Mouse (Mus musculus): Measurements from ENCODE around the gene Eid1.

Eid1 gene

GRCm38 (mm10) chr2:125672957-125673631 lies at the start of gene Eid1:
Gene Eid1 (plus strand): TSS chr2:125673095.
- peak; percentile 90 for DNase-seq (ENCODE audit: low read depth)

GRCm38 (mm10) chr2:125623211-125623610 lies 49.7 kb upstream of the Eid1 start:
- DNase-seq (ENCODE audit: low read depth) = peak; percentile 14

DNA sequence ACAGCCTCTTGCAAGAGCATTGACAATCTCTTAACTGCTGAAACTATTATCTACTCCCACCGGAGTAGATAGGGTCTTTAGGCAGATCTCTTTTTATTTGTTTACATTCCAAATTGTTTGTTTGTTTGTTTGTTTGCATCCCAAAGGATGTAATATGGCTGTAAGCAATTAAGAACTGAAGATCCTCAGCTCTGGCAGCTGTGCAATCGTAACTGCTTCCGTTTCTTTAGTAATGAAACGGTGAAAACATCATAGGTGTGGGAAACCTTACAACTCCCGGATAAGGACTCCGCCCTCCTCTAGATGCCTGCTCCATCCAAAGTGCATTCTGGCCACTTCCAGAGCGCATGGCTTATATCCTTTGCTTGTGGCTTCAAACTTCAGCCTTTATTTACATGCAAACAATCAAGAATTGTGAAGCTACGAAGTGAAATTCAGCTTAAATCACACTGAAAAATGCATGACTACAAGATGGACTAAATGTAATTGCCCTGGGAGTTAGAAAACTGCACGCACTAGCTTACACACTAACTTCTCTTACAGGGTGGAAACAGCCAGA lies 48.7 kb upstream of the Eid1 start:
- peak; percentile 53 for DNase-seq (ENCODE audit: low read depth)

GRCm38 (mm10) chr2:125624837-125625351 lies 48.0 kb upstream of the Eid1 start, which contains the start of gene Cep152:
Gene Cep152 (minus strand): TSS chr2:125625113.
- peak; percentile 96 for DNase-seq (ENCODE audit: low read depth)

GRCm38 (mm10) chr2:125626536-125626935 lies 46.4 kb upstream of the Eid1 start:
- peak; percentile 5 for DNase-seq (ENCODE audit: low read depth)

- no peak for DNase-seq (ENCODE audit: low read depth)
Observed at GRCm38 (mm10) chr2:125628487-125628886, 44.4 kb upstream of the Eid1 start.

GRCm38 (mm10) chr2:125630010-125630409 lies 42.9 kb upstream of the Eid1 start:
- no peak for DNase-seq (ENCODE audit: low read depth)

DNA sequence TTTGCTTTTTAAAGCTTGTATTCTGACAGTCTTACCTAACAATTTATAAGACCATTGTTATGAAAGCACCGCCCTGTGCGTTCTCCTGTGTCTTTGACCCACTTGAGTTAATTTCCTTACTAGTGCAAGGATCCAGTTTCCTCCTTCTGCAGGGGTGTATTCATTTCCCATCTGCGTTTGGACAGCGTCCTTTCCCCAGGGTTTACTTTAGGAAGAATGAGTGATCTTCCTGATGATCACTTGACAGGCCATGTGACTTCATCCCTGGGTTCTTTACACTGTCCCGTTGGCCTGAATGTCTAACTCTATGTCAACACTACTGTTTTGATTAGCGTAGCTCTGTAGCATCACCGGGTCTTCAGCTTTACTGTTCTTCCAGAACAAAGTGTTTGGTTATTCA lies 35.6 kb upstream of the Eid1 start:
- DNase-seq (ENCODE audit: low read depth) = no peak

DNA sequence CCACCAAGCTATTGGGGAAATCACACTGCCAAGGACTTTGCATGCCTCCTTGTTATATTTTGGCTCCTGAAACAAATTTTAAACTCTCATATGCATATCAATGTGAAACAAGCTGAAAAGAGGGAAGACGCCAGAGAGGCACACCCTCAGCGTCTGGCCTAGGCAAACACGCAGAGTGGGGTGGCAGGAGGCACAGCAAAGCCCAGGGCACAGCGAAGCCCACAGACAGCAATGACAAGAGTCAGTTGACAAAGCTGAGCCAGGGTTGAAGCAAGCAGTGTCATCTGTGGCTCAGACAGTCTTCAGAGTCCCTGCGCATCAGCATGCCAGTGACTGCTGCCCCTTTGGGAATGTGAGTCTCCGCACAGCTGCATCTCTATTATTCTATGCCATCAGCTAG lies 28.0 kb upstream of the Eid1 start:
- DNase-seq (ENCODE audit: low read depth) = no peak

GRCm38 (mm10) chr2:125650038-125650437 lies 22.9 kb upstream of the Eid1 start:
- DNase-seq (ENCODE audit: low read depth) = no peak

- DNase-seq (ENCODE audit: low read depth) = no peak
Observed at GRCm38 (mm10) chr2:125650742-125651352, 22.0 kb upstream of the Eid1 start.

DNA sequence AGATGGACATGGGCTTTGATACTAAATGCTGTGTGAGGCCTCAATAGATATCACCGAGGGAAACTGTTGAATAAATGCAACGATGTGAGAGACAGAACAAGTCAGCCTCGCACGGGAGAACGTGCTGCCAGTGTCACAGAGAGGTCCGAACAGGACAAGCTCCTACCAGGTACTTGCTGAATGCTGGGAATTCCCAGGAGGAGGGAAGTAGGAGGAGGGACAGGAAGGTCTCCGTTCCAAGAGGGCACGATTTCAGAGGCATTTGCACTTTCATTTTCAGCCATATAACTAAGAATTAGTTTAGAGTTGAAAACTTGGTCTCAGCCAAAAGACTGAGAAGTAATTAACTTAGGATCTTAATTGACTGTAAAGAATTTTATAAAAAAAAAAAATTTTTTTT lies 21.3 kb upstream of the Eid1 start:
- DNase-seq (ENCODE audit: low read depth) = no peak

DNA sequence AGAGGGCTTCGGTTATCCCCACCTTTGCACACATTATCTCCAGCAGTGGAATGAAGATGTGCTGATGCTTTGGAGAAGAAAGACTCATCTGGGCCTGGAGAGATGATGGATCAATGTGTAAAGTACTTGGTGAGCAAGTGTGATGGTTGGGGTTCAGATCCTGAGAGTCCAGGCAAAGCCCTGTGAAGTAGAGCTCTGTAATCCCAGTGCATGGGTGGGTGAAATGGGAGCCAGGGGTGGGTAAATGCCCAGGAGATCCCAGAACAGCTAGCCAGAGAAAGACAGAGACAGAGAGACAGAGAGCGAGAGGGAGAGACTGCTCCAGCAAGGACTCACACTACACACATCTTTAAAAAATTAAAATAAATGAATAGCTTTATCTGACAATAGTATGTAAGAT lies 19.6 kb upstream of the Eid1 start:
- no peak for DNase-seq (ENCODE audit: low read depth)

DNA sequence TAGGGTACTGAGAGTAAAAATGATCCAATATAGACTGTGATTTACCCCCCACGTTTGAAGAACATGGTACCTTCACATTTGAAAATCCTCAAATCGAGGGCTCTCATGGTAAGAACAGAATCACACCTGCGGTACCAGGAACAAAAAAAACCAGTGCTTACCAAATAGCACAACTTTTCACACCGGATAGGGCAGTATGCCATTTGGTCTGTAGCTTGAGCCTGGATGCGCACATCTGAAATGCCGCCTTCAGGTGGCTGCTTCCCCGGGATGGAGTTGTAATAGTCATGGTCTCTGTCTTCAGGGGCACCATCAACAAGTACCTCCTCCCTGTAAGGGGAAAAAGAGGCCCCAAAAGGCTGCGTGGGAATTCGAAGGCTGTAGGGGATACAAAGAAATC lies 17.5 kb upstream of the Eid1 start:
- DNase-seq (ENCODE audit: low read depth) = no peak

GRCm38 (mm10) chr2:125659823-125660536 lies 12.9 kb upstream of the Eid1 start:
- DNase-seq (ENCODE audit: low read depth) = peak; percentile 88

DNA sequence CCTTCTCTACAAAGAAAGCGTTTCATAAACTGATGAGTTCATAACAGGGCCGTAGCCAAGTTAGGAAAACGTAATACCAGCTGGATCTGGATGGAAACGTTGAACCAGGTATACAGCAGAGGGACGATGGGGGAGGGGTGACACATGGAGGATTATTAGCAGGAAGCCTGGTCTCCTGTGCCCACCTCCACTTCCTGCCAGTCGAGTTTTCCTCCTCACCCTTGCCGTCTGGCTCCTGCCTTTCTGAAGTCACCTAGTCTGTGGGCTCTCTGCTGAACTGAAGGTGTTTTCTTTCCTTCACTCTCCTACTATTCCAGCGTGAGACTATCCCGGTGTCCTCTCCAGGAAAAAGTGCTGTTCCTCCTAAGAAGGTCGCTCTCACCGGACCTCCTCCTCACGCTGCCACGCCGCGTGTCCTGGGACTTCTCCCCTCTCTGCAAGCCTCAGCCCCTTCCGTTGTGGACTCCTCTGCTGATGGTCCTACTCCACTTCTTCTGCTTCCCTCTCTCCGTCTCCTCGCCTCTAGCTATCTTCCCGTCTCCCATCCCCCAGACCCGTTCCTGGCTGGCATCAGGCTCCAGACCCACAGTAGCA lies 12.3 kb upstream of the Eid1 start:
- no peak for DNase-seq (ENCODE audit: low read depth)

DNA sequence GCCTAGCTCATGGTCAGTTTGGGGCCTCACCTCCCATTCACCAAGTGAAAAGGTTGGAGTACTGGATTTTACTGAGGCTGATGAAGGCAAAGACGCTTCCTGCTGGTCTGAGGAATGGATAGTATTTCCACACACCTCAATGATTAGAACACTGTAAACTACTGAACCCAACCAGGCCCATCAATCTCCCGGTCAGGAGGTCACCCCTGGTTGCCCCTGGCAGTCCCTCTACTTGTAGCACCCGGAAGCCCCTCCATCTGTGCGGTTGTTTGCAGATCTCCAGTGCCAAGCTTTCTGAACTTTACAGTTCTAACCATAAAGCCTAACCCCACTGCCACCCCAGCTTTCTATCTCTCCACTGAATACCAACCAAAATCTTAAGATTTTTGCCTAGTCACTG lies 11.7 kb upstream of the Eid1 start:
- no peak for DNase-seq (ENCODE audit: low read depth)

DNA sequence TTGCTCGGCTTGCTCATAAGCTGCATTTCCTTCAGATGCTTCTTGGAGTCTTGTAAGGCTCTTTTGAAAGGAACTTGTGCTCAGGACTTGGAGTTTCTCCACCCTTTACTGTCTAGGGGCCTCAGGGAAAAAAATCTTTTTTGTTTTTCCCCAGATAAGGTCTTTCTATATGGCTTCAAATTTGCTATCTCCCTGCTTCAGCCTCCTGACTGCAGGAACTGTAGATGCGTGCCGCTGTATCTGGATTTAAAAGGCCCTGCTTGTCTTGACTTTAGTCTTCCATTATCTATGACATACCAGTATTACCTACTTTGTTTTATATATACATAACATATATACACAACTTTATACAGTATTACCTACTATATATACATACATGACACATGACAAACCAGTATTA lies 10.4 kb upstream of the Eid1 start:
- DNase-seq (ENCODE audit: low read depth) = no peak

DNA sequence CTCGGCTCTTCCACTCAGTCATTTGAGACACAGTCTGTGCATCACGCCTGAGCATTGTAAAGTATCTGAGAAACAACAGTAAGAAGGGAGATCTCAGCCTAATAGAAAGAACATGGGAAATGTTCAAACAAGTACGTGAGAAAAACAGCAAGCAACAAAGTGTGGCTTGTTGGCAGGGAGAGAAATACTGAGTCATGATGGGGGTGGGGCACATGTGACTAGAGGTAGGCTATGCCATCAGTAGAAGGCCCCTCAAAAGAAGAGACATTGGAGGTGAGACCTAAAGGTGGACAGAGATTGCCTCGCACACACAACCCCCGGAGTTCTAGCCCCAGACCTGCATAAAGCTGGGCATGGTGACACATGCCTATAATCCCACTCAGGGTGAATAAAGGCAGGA lies 7.7 kb upstream of the Eid1 start:
- DNase-seq (ENCODE audit: low read depth) = no peak

- DNase-seq (ENCODE audit: low read depth) = no peak
Observed at GRCm38 (mm10) chr2:125665909-125666308, 7.0 kb upstream of the Eid1 start.

DNA sequence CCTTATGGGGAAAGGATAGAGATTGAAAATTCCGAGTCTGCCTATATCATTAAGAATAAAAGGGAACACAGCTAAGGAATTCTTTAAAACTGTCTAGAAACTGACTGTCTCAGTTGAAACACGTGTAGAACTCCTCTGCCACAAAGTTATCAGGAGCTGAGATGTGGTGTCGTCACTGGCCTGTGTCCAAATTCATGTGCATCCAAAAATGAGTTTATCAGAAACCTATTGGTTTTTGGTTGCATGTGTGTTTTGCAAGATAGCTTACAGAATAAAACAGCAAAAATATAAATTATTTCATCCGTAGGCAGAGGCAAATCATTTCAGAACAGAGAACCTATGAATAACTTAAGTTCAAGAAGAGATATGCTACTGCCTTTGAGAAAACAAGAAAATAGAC lies 6.2 kb upstream of the Eid1 start:
- no peak for DNase-seq (ENCODE audit: low read depth)

DNA sequence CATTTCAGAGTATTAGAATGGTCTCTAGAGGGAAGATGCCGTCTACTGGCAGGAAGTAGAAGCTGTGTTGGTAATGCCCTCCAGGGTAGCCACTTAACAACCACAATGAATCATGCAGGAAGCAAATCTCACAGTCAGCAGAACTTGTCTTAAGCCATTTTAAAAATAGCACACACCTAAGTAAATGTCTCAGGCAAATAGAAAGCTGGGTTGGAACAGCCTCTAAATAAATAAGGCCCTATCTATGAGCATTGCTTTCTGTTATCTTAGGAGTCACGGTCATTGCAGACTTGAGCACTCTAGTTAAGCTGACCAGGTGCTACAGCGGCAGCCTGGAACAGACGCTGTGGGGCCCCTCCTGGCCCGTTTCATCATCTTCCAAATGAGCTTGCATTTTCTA lies 5.7 kb upstream of the Eid1 start:
- peak; percentile 77 for DNase-seq (ENCODE audit: low read depth)
